Mouse (Mus musculus) bone marrow, adult 2 months (tissue): Measurements from ENCODE around the gene Pomt1.

Source experiments
- CTCF ChIP-seq: fragments of 200-500 bp; IDR thresholded peaks from 2 replicates; pipeline ENCODE4 v1.5.1; 2011; ENCODE audit warnings: low read length, control low read depth; ENCODE audit not compliant: control insufficient read depth, insufficient read depth
- POLR2A ChIP-seq: fragments of 200-500 bp; IDR thresholded peaks from 2 replicates; pipeline ENCODE4 v1.6.1; 2011; ENCODE audit warnings: low read depth, mild to moderate bottlenecking, control low read depth, low read length, borderline replicate concordance; ENCODE audit not compliant: control insufficient read depth

DNA sequence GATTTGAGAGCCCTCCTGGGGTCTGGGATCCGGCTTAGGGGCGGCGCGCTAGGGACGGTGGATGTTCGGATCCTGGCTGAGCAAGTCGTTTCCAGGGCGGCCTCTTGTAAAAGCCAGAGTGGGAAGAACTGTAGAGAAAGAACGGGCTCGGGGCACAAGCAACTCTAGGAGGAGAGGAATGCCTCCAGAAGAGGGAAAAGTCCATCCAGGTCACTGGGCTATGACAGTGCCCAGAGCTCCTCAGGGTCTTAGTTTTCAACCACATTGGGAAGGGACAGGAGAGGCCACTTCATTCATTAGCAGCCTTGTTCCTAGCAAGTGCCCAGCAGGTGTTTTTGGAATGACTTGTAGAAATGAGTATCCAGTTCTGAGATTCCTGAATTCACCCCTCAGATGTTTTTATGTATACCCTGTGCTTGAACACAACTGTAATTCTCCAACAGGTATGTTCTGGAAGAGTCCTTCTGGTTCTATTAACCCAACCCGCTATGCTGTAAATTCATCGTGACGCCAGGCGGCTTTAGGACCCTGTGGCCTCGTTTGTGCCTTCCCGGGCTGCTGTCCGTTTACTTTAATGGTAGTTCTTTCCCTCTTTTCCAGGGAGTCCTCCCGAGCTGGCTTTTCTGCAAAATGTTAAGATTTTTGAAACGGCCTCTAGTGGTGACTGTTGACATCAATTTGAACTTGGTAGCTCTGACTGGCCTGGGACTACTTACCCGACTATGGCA lies 534 bp downstream of the Pomt1 start:
- TF ChIP-seq POLR2A (no peak), CTCF (peak; percentile 18; the same call in 1 of the 2 replicates)
